Mouse (Mus musculus): ENCODE measurements at regions not wholly inside any gene's neighbourhood (a gene's known extent, or its start where the extent isn't known, plus 50 kb on each side); places are given as distances from the start of the nearest gene placed in this dataset.

GRCm38 (mm10) chr7:36132569-36132968 lies 329.8 kb upstream of the Zfp507 start:
- TF ChIP-seq CTCF (IDR thresholded peaks at IDR 0.05 in 2 of 3, conservative IDR thresholded peaks at IDR 0.05 in 1 of 3; ENCODE audit: control insufficient read depth in 1 of 3, insufficient read depth in 1 of 3, low read depth in 2 of 3, low read length in 3 of 3, poor library complexity in 1 of 3, severe bottlenecking in 1 of 3) (no peak), TAL1 (IDR thresholded peaks at IDR 0.05; ENCODE audit: low read length) (no peak), BHLHE40 (IDR thresholded peaks at IDR 0.05; ENCODE audit: borderline replicate concordance, low read depth, low read length) (no peak), POLR2A (IDR thresholded peaks at IDR 0.05; ENCODE audit: control insufficient read depth in 1 of 2, insufficient read depth in 1 of 2, low read depth in 1 of 2, low read length in 2 of 2, poor library complexity in 1 of 2) (no peak), EP300 (IDR thresholded peaks at IDR 0.05; ENCODE audit: low read depth in 1 of 2, low read length in 2 of 2) (no peak), NELFE (IDR thresholded peaks at IDR 0.05; ENCODE audit: low read depth, low read length) (no peak)
